Mouse (Mus musculus) midbrain, embryonic 15.5 days (tissue): ENCODE results near the gene Kcnd2. TPM values are rescaled to one million over a fixed set of nuclear protein-coding genes. Genes with fewer than 3 reads are reported as not detected.

ENCODE experiments used
- ATAC-seq: fragments of 200-750 bp; cut with Nextera tagmentation; replicated peaks from 2 replicates; pipeline ENCODE4 v1.8.0; 2017; ENCODE audit warnings: moderate TSS enrichment
- H3K27ac ChIP-seq: fragments of 300-500 bp; sonication (generic); 2 replicates; pipeline ENCODE4 v1.5.1; 2015; ENCODE audit warnings: mild to moderate bottlenecking, inconsistent platforms
- H3K27me3 ChIP-seq: fragments of 300-500 bp; sonication (generic); replicated peaks from 2 replicates; pipeline ENCODE4 v1.6.1; 2015; ENCODE audit warnings: inconsistent platforms
- H3K36me3 ChIP-seq: fragments of 300-500 bp; sonication (generic); replicated peaks from 2 replicates; pipeline ENCODE4 v1.6.1; 2015; ENCODE audit warnings: inconsistent platforms
- H3K4me1 ChIP-seq: fragments of 300-500 bp; sonication (generic); 2 replicates; pipeline ENCODE4 v1.6.1; 2015; ENCODE audit warnings: inconsistent platforms
- H3K4me2 ChIP-seq: fragments of 300-500 bp; sonication (generic); 2 replicates; pipeline ENCODE4 v1.6.1; 2015; ENCODE audit warnings: inconsistent platforms, mild to moderate bottlenecking, moderate library complexity
- H3K4me3 ChIP-seq: fragments of 300-500 bp; sonication (generic); 2 replicates; pipeline ENCODE4 v1.5.1; 2015; ENCODE audit warnings: mild to moderate bottlenecking, inconsistent platforms
- H3K9ac ChIP-seq: fragments of 300-500 bp; sonication (generic); 2 replicates; pipeline ENCODE4 v1.6.1; 2015; ENCODE audit warnings: mild to moderate bottlenecking, inconsistent platforms
- H3K9me3 ChIP-seq: fragments of 300-500 bp; sonication (generic); 2 replicates; pipeline ENCODE4 v1.6.1; 2016; ENCODE audit warnings: inconsistent platforms
- WGBS: fragments of 180-500 bp; shearing (Covaris S2); methylation state at CpG from one replicate; pipeline ENCODE4 v1.1.7; 2015; ENCODE audit warnings: mixed read lengths; 5-methylcytosine and 5-hydroxymethylcytosine counted together
- polyA plus RNA-seq: library from polyadenylated mRNA; unstranded; fragments of >200 nt; fragmentation: Nextera tagmentation; extraction: Ambion mirVana; gene quantifications from 2 replicates; pipeline ENCODE4 v1.2.1, GENCODE M21; 2015

Gene Kcnd2
- polyA plus RNA-seq, 1 experiment from 2014 or later, result 26.0 TPM

DNA sequence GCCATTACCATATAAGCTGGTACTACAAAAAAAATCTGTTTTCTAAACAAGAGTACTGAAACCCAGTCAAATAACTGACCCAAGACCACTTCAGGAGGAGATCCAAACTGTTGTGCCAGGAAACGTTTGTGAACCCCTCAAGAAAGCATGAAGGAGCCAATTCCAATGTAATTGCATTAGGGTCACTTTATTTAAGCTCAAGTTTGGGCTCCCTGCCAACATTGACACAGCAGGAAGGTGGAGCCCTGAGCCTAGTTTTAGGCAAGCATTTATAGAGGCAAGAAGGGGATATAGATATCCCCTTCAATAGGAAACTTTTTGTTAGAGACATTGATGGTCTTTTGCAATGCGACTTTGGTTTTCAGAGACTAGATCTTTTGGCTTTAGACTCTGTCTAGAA lies 525.3 kb downstream of the Kcnd2 start:
- no peak overlapping the region for H3K4me2 ChIP-seq
- no peak for ATAC-seq
- H3K9me3 ChIP-seq, result no peaks in the 10 kb centered on the region
- no peak overlapping the region for H3K27ac ChIP-seq
- 59% methylated on average over 2 of the region's 2 CpGs for WGBS
- no peak overlapping the region for H3K9ac ChIP-seq
- no peaks in the 10 kb centered on the region for H3K36me3 ChIP-seq
- no peaks in the 10 kb centered on the region for H3K27me3 ChIP-seq
- H3K4me1 ChIP-seq, result no peaks in the 10 kb centered on the region
- H3K4me3 ChIP-seq, result no peak overlapping the region

DNA sequence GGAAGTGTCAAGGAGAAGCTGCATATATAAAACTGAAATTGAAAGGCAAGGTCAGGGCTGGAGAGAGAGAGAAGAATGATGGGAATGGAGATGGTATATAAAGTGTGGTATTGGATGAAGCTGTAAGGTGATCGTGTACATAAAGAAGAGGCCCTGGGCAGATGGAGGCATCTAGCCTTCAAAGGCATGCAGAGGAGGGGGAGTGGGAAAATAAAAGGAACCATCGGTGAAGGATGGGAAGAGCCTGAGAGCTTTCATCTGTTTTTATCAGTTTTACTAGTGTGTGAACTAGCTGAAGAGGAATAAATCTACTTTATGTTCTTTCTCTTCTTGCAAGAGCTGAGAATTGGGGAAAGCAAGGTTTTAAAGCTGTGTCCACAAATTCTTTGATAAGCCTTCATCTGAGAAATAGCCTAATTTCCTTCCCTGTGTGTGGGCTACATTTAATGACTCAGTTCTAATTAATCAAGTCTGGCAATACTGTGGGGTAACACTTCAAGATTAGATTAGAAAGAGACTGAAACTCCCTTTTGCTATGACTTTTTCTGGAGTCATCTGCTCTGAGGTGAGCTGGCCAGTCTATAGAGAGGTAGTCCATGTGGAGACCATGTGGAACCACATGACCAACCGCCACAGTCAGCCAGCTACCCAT lies 529.4 kb downstream of the Kcnd2 start:
- ATAC-seq, result no peak
- 81% methylated on average over 3 of the region's 3 CpGs for WGBS

GRCm38 (mm10) chr6:21747536-21747935 lies 532.2 kb downstream of the Kcnd2 start:
- Histone ChIP-seq H3K4me2 (no peak overlapping the region), H3K4me1 (no peaks in the 10 kb centered on the region), H3K9ac (no peak overlapping the region), H3K4me3 (no peak overlapping the region), H3K36me3 (no peaks in the 10 kb centered on the region), H3K27ac (no peak overlapping the region), H3K27me3 (no peaks in the 10 kb centered on the region), H3K9me3 (no peaks in the 10 kb centered on the region)
- 65% methylated on average over 1 of the region's 1 CpGs for WGBS
- ATAC-seq, result no peak

More for the DNA sequence above, 529.4 kb downstream of the Kcnd2 start:
- no peak overlapping the region for H3K4me3 ChIP-seq
- no peaks in the 10 kb centered on the region for H3K9me3 ChIP-seq
- H3K9ac ChIP-seq, result no peak overlapping the region
- no peak overlapping the region for H3K4me2 ChIP-seq
- no peaks in the 10 kb centered on the region for H3K36me3 ChIP-seq
- no peak overlapping the region for H3K27ac ChIP-seq
- H3K4me1 ChIP-seq, result no peaks in the 10 kb centered on the region
- no peaks in the 10 kb centered on the region for H3K27me3 ChIP-seq

DNA sequence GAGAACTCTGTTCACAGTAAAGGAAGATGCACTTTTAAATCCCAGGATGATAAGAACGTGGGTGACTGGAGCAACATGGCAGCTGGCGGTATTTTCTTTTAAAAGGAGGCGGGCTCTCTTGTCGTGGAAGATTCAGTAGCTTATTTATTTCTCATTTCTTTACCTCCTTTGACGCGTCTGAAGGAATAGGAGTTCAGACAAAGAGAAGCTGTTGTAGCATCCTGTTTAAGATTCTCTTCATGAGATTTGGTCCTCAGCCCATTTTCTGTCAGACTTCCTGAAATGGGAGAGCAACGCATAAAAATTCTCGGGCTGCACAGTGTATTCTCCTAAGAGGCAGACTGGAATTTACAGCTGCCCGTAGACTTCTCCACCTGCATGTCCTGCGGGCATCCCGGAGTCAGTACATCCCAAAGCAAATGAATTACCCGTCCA lies 552.5 kb downstream of the Kcnd2 start:
- 0 out of 2 replicates have a peak, but pooled peaks have one; percentile 17 for ATAC-seq
- Histone ChIP-seq H3K36me3 (no peaks in the 10 kb centered on the region), H3K9ac (no peak overlapping the region), H3K4me2 (0 out of 2 replicates have a peak overlapping the region, but pooled peaks have one; percentile 8), H3K9me3 (no peaks in the 10 kb centered on the region), H3K4me1 (no peaks in the 10 kb centered on the region), H3K27ac (no peak overlapping the region), H3K27me3 (no peaks in the 10 kb centered on the region), H3K4me3 (no peak overlapping the region)
- WGBS, result 70% methylated on average over 12 of the region's 12 CpGs

- no peaks in the 10 kb centered on the region for H3K36me3 ChIP-seq
- no peaks in the 10 kb centered on the region for H3K27me3 ChIP-seq
- H3K27ac ChIP-seq, result no peak overlapping the region
- no peak overlapping the region for H3K4me2 ChIP-seq
- H3K9ac ChIP-seq, result no peak overlapping the region
- no peaks in the 10 kb centered on the region for H3K9me3 ChIP-seq
- ATAC-seq, result no peak
- WGBS, result 95% methylated on average over 9 of the region's 9 CpGs
- no peaks in the 10 kb centered on the region for H3K4me1 ChIP-seq
- H3K4me3 ChIP-seq, result no peak overlapping the region
These were observed 553.6 kb downstream of the Kcnd2 start for GRCm38 (mm10) chr6:21768745-21769446.

GRCm38 (mm10) chr6:21769447-21769809 lies 554.1 kb downstream of the Kcnd2 start:
- H3K4me3 ChIP-seq, result no peak overlapping the region
- H3K4me1 ChIP-seq, result no peaks in the 10 kb centered on the region
- no peak for ATAC-seq
- H3K27ac ChIP-seq, result no peak overlapping the region
- no peaks in the 10 kb centered on the region for H3K27me3 ChIP-seq
- H3K9ac ChIP-seq, result no peak overlapping the region
- no peaks in the 10 kb centered on the region for H3K36me3 ChIP-seq
- no peaks in the 10 kb centered on the region for H3K9me3 ChIP-seq
- WGBS, result 94% methylated on average over 1 of the region's 1 CpGs
- H3K4me2 ChIP-seq, result no peak overlapping the region

DNA sequence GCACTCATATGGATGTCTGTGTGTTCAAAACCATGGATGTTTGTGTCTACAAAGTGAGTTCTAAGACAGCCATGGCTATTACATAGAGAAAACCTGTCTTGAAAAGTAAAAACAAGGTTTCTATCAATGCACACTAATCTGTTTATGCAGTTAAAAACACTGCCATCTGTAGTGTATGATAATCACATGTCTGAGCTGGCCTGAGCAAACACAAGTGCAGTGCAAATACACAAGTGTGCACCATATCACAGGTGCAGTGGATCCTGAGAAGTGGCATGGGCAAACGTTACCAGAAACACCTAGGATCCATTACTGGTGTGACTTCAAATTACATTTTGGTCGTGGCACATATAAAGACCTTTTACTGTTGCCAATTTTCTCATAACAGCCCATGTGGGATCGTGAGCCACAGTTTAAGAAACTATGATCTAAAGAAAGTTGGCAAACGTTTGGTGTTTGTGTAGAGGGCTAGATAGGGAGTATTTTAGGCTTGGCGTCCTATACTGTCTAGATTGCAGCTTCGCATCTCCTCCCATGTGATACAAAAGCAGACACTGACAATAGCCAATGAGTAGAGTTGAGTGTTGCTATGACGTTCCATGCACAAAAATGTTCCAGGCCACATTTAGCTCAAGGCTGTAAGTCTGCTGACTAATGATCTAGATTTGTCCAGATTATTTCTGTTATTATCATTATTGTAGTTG lies 559.1 kb downstream of the Kcnd2 start:
- Histone ChIP-seq H3K9me3 (no peaks in the 10 kb centered on the region), H3K4me1 (no peaks in the 10 kb centered on the region), H3K4me2 (no peak overlapping the region), H3K27ac (no peak overlapping the region), H3K27me3 (no peaks in the 10 kb centered on the region), H3K4me3 (no peak overlapping the region), H3K36me3 (no peaks in the 10 kb centered on the region), H3K9ac (no peak overlapping the region)
- no peak for ATAC-seq
- WGBS, result 89% methylated on average over 7 of the region's 7 CpGs
